Mouse (Mus musculus) bone marrow, adult 2 months (tissue): ENCODE data around the gene Cpne4. TPM values are rescaled to one million over a fixed set of nuclear protein-coding genes. Genes with fewer than 3 reads are reported as not detected.

ENCODE experiments used
- H3K27ac ChIP-seq: fragments of 200-500 bp; 2 replicates; pipeline ENCODE4 v1.5.1; 2012; ENCODE audit warnings: low read depth, mild to moderate bottlenecking, control low read depth, inconsistent platforms, low read length; ENCODE audit not compliant: control insufficient read depth, poor library complexity, insufficient read depth
- H3K4me1 ChIP-seq: fragments of 200-500 bp; 2 replicates; pipeline ENCODE4 v1.6.1; 2011; ENCODE audit warnings: low read length; ENCODE audit not compliant: control insufficient read depth, insufficient read depth
- H3K4me3 ChIP-seq: fragments of 200-500 bp; replicated peaks from 2 replicates; pipeline ENCODE3; 2011; ENCODE audit warnings: mild to moderate bottlenecking, low read depth, low read length, control low read depth; ENCODE audit not compliant: control insufficient read depth
- CTCF ChIP-seq: fragments of 200-500 bp; IDR thresholded peaks from 2 replicates; pipeline ENCODE4 v1.5.1; 2011; ENCODE audit warnings: low read length, control low read depth; ENCODE audit not compliant: control insufficient read depth, insufficient read depth
- POLR2A ChIP-seq: fragments of 200-500 bp; IDR thresholded peaks from 2 replicates; pipeline ENCODE4 v1.6.1; 2011; ENCODE audit warnings: low read depth, mild to moderate bottlenecking, control low read depth, low read length, borderline replicate concordance; ENCODE audit not compliant: control insufficient read depth
- WGBS: fragments of 180-500 bp; shearing (Covaris S2); methylation state at CpG from one replicate; pipeline ENCODE4 v1.1.7; 2018; 5-methylcytosine and 5-hydroxymethylcytosine counted together
- polyA plus RNA-seq: library from polyadenylated mRNA; stranded (reverse); fragments of >200 nt; gene quantifications from 2 replicates; pipeline ENCODE4 v1.2.4, GENCODE M21; 2011; ENCODE audit warnings: low replicate concordance; ENCODE audit not compliant: missing spikeins, insufficient read depth, insufficient read length

The Cpne4 gene
- polyA plus RNA-seq, 1 experiment = not detected

DNA sequence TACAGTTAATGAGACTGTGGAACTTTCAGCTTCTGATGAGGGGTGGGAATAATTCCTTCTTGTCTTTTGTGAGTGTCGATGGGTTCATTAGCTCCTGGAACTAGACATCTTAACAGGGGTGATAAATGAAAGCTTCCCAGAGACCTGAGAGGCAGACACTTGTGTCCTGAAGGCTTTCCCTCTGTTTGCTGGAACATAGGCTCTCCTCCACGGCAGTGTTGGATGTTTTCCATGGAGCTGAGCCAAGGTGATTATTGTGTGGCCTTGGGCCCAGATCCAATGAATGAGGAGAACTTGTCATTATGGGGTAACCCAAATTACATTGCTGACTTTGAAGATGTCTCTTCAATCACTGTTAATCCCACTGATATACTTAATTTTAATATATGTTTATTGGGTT, 146.1 kb downstream of the Cpne4 start:
- Histone ChIP-seq H3K4me3 (no peak overlapping the region), H3K27ac (no peak overlapping the region), H3K4me1 (no peaks in the 10 kb centered on the region)
- TF ChIP-seq POLR2A (no peak), CTCF (no peak)
- 70% methylated on average over 2 of the region's 2 CpGs for WGBS

DNA sequence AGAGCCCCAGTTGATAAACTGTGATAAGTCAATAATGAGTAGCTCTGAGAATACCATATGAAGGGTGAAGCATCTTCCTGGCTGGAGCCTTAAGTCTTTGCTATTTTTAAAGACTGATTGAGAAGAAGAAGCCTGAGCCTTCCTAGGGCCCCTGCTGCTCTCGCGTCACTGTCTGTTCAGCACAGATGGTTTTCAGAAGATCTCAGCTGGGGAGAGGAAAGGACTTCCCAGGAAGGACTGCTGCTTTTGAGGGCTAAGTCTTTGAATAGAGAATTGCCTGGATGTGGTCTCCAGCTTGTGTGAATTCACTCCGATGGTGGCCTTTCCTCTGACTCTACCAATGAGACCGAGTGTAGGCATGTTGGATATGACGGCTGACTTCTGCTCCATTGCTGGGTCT, 163.7 kb downstream of the Cpne4 start:
- no peak overlapping the region for H3K4me3 ChIP-seq
- H3K4me1 ChIP-seq = no peaks in the 10 kb centered on the region
- 80% methylated on average over 5 of the region's 5 CpGs for WGBS
- no peak overlapping the region for H3K27ac ChIP-seq
- TF ChIP-seq POLR2A (no peak), CTCF (no peak)

DNA sequence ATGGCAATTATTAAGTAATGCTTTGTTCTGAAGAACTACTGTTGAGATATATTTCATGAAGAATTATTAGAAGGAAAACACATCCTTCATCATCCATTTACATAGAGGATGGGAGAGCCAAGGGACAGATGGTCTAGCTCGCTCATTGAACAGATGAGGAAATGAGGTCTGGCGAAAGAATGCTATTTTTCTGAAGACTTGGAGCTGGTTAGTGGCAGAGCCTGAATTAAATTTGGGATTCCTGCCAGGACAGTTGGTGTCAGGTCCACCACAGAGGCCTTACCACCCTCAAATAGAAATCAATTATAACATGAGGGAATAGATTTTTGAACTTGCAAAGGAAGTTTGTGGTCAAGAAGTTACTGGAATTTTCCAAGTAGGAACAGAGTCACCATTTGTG, 178.2 kb downstream of the Cpne4 start:
- no peaks in the 10 kb centered on the region for H3K4me1 ChIP-seq
- no peak overlapping the region for H3K4me3 ChIP-seq
- no peak overlapping the region for H3K27ac ChIP-seq
- WGBS = 65% methylated on average over 2 of the region's 2 CpGs
- TF ChIP-seq POLR2A = no peak
- TF ChIP-seq CTCF = no peak

DNA sequence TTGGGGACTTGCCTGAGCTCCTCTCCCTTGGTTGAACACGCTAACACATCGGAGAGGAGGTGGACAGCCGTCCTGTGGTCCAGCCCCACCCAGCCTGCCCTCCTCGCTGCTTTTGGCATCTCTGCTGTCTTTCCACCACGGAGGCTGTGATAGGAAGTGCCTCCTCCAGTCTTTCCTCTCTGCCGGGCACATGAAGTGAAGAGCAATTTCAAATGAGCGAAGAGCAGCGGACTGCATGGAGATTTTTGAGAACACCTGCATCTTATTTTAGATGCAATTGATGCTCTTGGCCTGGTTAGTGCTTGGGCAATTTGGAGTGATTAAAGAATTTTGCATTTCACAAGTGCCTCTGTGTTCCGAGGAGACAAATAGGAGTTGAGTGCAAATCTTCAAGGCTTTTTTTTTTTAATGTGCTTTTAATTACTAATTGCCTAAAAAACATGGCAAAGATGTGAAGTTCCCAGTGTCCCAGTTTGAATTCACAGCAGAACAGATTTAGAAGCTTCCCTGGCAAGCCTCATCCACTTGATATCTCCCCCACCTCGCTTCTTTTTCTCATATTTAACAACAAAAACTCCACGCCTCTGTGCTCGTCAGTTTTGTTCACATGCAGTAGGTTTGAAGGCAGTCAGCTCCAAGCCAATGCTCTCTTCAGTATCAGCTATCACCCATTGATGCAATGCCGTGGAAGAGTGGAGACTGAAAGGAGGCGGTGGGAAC, 195.7 kb downstream of the Cpne4 start:
- no peaks in the 10 kb centered on the region for H3K4me1 ChIP-seq
- no peak overlapping the region for H3K4me3 ChIP-seq
- no peak overlapping the region for H3K27ac ChIP-seq
- TF ChIP-seq POLR2A = no peak
- TF ChIP-seq CTCF = no peak
- WGBS = 72% methylated on average over 14 of the region's 14 CpGs

DNA sequence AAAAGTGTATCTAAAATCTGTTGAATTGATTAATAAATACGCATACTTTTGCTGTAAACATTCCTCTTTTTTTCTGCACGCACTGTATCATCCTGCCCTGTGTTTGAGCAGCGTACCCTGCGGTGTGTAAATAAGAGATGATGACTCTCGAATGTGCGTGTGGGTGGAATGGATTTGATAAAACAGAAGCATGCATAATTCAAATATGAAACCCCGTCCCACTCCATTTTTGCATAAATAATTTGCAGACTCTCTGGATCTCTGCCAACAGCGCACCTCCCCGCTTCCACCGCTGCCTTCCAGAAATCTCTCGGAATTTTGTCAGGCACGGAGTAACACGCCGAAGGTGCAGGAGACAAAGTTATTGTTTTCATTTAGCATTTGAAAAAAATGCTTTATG, 208.4 kb downstream of the Cpne4 start:
- Histone ChIP-seq H3K4me1 (no peaks in the 10 kb centered on the region), H3K4me3 (no peak overlapping the region), H3K27ac (no peak overlapping the region)
- 85% methylated on average over 14 of the region's 14 CpGs for WGBS
- no peak for TF ChIP-seq POLR2A
- no peak for TF ChIP-seq CTCF

DNA sequence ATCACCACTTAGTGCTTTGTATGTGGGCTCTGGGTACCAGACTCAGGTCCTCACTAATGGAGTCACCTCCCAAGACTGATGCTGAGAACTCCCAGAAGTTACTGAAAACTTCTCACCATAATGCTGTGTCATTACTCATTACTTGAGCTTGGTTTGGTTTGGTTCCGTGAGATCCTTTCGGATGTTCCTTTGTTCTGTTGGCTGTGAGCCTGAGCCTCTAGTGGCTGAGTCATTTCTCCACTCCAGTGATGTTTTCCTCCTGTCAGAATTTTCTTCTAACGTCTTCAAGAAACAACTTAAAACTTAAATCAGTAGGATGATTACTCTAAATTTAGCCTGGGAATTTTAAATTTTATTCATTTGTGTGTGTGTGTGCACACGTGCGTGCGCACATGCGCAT, 212.9 kb downstream of the Cpne4 start:
- H3K27ac ChIP-seq = no peak overlapping the region
- H3K4me3 ChIP-seq = no peak overlapping the region
- 88% methylated on average over 7 of the region's 7 CpGs for WGBS
- TF ChIP-seq CTCF = no peak
- TF ChIP-seq POLR2A = no peak
- no peaks in the 10 kb centered on the region for H3K4me1 ChIP-seq

DNA sequence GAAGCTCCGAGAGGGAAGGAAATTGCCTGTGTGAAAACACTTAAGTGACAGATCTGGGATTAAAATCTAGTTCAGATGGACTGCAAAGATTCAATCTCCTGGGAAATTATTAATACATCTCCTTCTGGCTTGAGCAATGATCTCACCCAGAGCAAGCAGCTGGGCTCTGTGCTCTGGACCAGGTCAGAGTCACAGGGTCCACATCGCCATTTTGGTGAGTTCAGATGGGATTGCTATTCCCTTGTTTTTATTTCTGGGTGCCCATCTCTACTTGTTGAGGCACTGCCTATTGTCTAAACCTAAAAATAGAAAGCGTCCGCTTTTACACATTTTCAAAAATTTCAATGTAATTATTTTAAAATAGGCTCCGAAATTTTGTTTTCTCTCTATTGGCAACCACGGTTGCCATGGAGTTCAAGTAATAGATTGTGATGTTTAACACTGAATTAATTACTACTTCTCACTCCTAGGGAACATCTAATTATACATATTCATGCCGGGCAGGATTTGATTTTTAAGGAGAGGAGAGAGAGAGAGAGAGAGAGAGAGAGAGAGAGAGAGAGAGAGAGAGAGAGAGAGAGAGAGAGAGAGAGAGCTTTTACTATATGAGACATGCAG, 229.2 kb downstream of the Cpne4 start:
- H3K4me1 ChIP-seq = no peaks in the 10 kb centered on the region
- H3K27ac ChIP-seq = no peak overlapping the region
- H3K4me3 ChIP-seq = no peak overlapping the region
- 82% methylated on average over 7 of the region's 7 CpGs for WGBS
- TF ChIP-seq POLR2A (no peak), CTCF (no peak)

DNA sequence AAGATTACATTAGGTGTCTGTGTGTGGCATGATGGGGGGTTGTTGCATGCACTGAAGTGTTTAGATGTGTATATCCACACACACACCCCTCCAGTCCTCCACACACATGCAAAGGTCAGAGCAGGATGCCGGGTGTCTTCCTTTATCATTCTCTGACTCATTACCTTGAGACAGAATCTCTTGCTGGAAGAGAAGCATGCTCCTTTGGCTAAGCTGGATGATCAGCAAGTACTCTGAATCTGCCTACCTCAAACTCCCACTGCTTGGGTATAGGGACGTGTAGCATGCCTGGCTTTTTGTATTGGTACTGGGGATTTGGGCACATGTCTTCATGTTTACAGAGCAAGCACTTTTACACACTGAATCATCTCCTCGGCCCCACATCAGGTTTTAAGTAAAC, 230.0 kb downstream of the Cpne4 start:
- H3K27ac ChIP-seq = no peak overlapping the region
- H3K4me3 ChIP-seq = no peak overlapping the region
- WGBS = 64% methylated on average over 3 of the region's 3 CpGs
- no peaks in the 10 kb centered on the region for H3K4me1 ChIP-seq
- TF ChIP-seq CTCF (no peak), POLR2A (no peak)

DNA sequence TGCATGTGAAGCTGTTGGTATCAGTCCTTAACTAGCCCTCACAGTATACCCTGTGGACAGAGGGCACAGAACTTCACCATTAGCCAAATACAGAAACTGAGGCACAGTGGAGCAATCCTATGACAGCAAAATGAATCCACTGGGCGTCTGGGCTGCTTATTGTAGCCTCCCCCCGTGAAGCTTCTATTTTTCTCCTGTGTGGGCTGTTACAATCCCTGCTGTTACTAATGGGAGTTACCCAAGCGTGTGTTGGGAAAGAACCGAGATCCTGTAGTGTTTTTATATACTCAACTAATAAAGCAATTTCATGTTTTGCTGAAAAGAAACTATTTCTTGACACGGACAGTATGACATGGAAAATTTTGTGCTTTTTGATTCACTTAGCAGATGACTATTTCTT, 230.7 kb downstream of the Cpne4 start:
- Histone ChIP-seq H3K27ac (no peak overlapping the region), H3K4me3 (no peak overlapping the region), H3K4me1 (no peaks in the 10 kb centered on the region)
- TF ChIP-seq POLR2A (no peak), CTCF (no peak)
- WGBS = 68% methylated on average over 5 of the region's 5 CpGs
